Mouse (Mus musculus) bone marrow macrophage, adult 2 months (primary cell): Measurements from ENCODE around the gene Ms4a13.

Experiments
- CTCF ChIP-seq: IDR thresholded peaks from 2 replicates; pipeline ENCODE4 v1.5.1; 2012; ENCODE audit warnings: low read depth, mild to moderate bottlenecking, low read length, moderate library complexity
- POLR2A ChIP-seq: IDR thresholded peaks from 2 replicates; pipeline ENCODE4 v1.6.1; 2012; ENCODE audit warnings: mild to moderate bottlenecking, low read depth, low read length, borderline replicate concordance

DNA sequence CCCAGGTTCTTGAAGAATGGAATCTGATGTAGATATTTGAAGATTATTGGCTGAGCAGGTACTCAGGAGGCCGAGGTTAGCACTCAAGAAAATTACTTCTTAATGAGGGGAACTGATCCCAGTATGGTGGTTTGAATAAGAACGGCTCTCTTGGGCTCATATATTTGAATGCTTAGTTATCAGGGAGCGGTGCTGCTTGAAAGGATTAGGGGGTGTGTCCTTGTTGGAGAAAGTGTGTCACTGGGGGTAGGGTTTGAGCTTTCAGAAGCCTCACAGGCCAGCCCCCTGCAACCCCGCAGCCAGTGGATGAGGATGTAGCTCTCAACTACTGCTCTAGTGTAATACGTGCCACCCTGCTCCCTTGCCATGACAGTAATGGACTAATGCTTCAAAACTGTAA lies 46.0 kb upstream of the Ms4a13 start:
- TF ChIP-seq CTCF (no peak), POLR2A (no peak)
